Mouse (Mus musculus) megakaryocyte-erythroid progenitor cell, adult 5-6 weeks (primary cell): ENCODE data around the gene Dnm3. TPM values are rescaled to one million over a fixed set of nuclear protein-coding genes. Genes with fewer than 3 reads are reported as not detected.

ENCODE experiments used
- ATAC-seq: replicated peaks from 2 replicates; pipeline ENCODE4 v1.8.0; 2016; ENCODE audit warnings: mild to moderate bottlenecking, inconsistent platforms; ENCODE audit not compliant: severe bottlenecking, poor library complexity, low FRiP score, low TSS enrichment
- total RNA-seq, 2 experiments: library from RNA; stranded (forward) in 1 of 2; stranded (reverse) in 1 of 2; fragments of 200-1000, 215-1000 nt in 1 of 2; fragments of >200 nt in 1 of 2; fragmentation: Nextera tagmentation in 1 of 2; gene quantifications; 2 replicates each; pipeline ENCODE4 v1.2.3; 2014 to 2017

The Dnm3 gene
- total RNA-seq, 2 experiments from 2014 or later = 0.37 TPM; not detected in 1

- no peak for ATAC-seq
Measured at GRCm38 (mm10) chr1:162221801-162222301, 256.0 kb downstream of the Dnm3 start.

GRCm38 (mm10) chr1:162220891-162221290, 256.9 kb downstream of the Dnm3 start:
- no peak for ATAC-seq

GRCm38 (mm10) chr1:162219781-162220180, 258.1 kb downstream of the Dnm3 start:
- no peak for ATAC-seq

- peak; percentile 94 for ATAC-seq
Measured at GRCm38 (mm10) chr1:162218530-162219180, 259.2 kb downstream of the Dnm3 start.

GRCm38 (mm10) chr1:162217340-162217974, 260.4 kb downstream of the Dnm3 start:
- no peak for ATAC-seq

GRCm38 (mm10) chr1:162216656-162217055, 261.2 kb downstream of the Dnm3 start:
- no peak for ATAC-seq

GRCm38 (mm10) chr1:162215743-162216142, 262.1 kb downstream of the Dnm3 start:
- no peak for ATAC-seq

- no peak for ATAC-seq
Measured at GRCm38 (mm10) chr1:162213066-162213465, 264.8 kb downstream of the Dnm3 start.

- 0 out of 2 replicates have a peak, but pooled peaks have one; percentile 16 for ATAC-seq
Measured at GRCm38 (mm10) chr1:162210529-162210928, 267.3 kb downstream of the Dnm3 start.

- no peak for ATAC-seq
Measured at GRCm38 (mm10) chr1:162209487-162210149, 268.2 kb downstream of the Dnm3 start.

GRCm38 (mm10) chr1:162209010-162209409, 268.8 kb downstream of the Dnm3 start:
- ATAC-seq = no peak

GRCm38 (mm10) chr1:162207708-162208043, 270.2 kb downstream of the Dnm3 start:
- no peak for ATAC-seq

GRCm38 (mm10) chr1:162206998-162207707, 270.7 kb downstream of the Dnm3 start:
- no peak for ATAC-seq

- ATAC-seq = no peak
Measured at GRCm38 (mm10) chr1:162202465-162203348, 275.1 kb downstream of the Dnm3 start.

GRCm38 (mm10) chr1:162200446-162200845, 277.4 kb downstream of the Dnm3 start:
- no peak for ATAC-seq

- no peak for ATAC-seq
Measured at GRCm38 (mm10) chr1:162196812-162197680, 280.8 kb downstream of the Dnm3 start.

- ATAC-seq = no peak
Measured at GRCm38 (mm10) chr1:162188744-162189143, 289.1 kb downstream of the Dnm3 start.
